Mouse (Mus musculus) hindbrain, embryonic 16.5 days (tissue): ENCODE measurements at regions not wholly inside any gene's neighbourhood (a gene's known extent, or its start where the extent isn't known, plus 50 kb on each side); places are given as distances from the start of the nearest gene placed in this dataset.

Experiments used
- ATAC-seq: fragments of 200-750 bp; cut with Nextera tagmentation; 2 replicates; pipeline ENCODE4 v1.8.0; 2017; ENCODE audit warnings: moderate TSS enrichment, moderate library complexity
- H3K27ac ChIP-seq: fragments of 300-500 bp; sonication (generic); 2 replicates; pipeline ENCODE4 v1.5.1; 2014; ENCODE audit warnings: low read depth, mild to moderate bottlenecking, control low read depth, low read length, moderate library complexity
- H3K27me3 ChIP-seq: fragments of 300-500 bp; sonication (generic); replicated peaks from 2 replicates; pipeline ENCODE4 v1.6.1; 2014; ENCODE audit warnings: low read length; ENCODE audit not compliant: control insufficient read depth, insufficient read depth
- H3K36me3 ChIP-seq: fragments of 300-500 bp; sonication (generic); 2 replicates; pipeline ENCODE4 v1.6.1; 2014; ENCODE audit warnings: mild to moderate bottlenecking, low read length, moderate library complexity, mixed read lengths; ENCODE audit not compliant: control insufficient read depth, insufficient read depth
- H3K4me1 ChIP-seq: fragments of 300-500 bp; sonication (generic); 2 replicates; pipeline ENCODE4 v1.6.1; 2014; ENCODE audit warnings: low read depth, low read length; ENCODE audit not compliant: control insufficient read depth, insufficient read depth
- H3K4me2 ChIP-seq: fragments of 300-500 bp; sonication (generic); 2 replicates; pipeline ENCODE4 v1.6.1; 2014; ENCODE audit warnings: mild to moderate bottlenecking, low read length, control low read depth, moderate library complexity
- H3K4me3 ChIP-seq: fragments of 300-500 bp; sonication (generic); 2 replicates; pipeline ENCODE4 v1.5.1; 2014; ENCODE audit warnings: mild to moderate bottlenecking, low read length, control low read depth, moderate library complexity
- H3K9ac ChIP-seq: fragments of 300-500 bp; sonication (generic); 2 replicates; pipeline ENCODE4 v1.6.1; 2014; ENCODE audit warnings: low read depth, mild to moderate bottlenecking, control low read depth, low read length, moderate library complexity
- H3K9me3 ChIP-seq: fragments of 300-500 bp; sonication (generic); 2 replicates; pipeline ENCODE4 v1.6.1; 2014; ENCODE audit warnings: mild to moderate bottlenecking, low read length, moderate library complexity; ENCODE audit not compliant: control insufficient read depth
- WGBS: fragments of 180-500 bp; shearing (Covaris S2); extraction: QIAGEN DNeasy Blood & Tissue Kit; methylation state at CpG from one replicate; pipeline ENCODE4 v1.1.7; 2014; 5-methylcytosine and 5-hydroxymethylcytosine counted together

- Histone ChIP-seq H3K27me3 (no peaks in the 10 kb centered on the region), H3K4me1 (no peaks in the 10 kb centered on the region; the same call in 1 of the 2 replicates), H3K9ac (no peak overlapping the region), H3K4me3 (no peak overlapping the region), H3K27ac (no peak overlapping the region), H3K9me3 (no peaks in the 10 kb centered on the region), H3K4me2 (no peak overlapping the region), H3K36me3 (no peaks in the 10 kb centered on the region)
- WGBS: 97% methylated on average over 4 of the region's 4 CpGs
- no peak for ATAC-seq
Measured at GRCm38 (mm10) chr6:94963204-94963603, 153.8 kb upstream of the Kbtbd8 start.

- ATAC-seq: no peak
- Histone ChIP-seq H3K4me3 (no peak overlapping the region), H3K4me2 (no peak overlapping the region), H3K27me3 (no peaks in the 10 kb centered on the region), H3K9ac (no peak overlapping the region), H3K36me3 (no peaks in the 10 kb centered on the region), H3K9me3 (no peaks in the 10 kb centered on the region), H3K27ac (no peak overlapping the region), H3K4me1 (peaks cover 6% of the 10 kb centered on the region)
- 84% methylated on average over 7 of the region's 7 CpGs for WGBS
Measured at GRCm38 (mm10) chr6:94962411-94963087, 154.5 kb upstream of the Kbtbd8 start.

GRCm38 (mm10) chr6:94961821-94962220 lies 155.2 kb upstream of the Kbtbd8 start:
- H3K4me2 ChIP-seq: no peak overlapping the region
- no peak overlapping the region for H3K4me3 ChIP-seq
- no peaks in the 10 kb centered on the region for H3K9me3 ChIP-seq
- WGBS: 88% methylated on average over 1 of the region's 1 CpGs
- H3K27ac ChIP-seq: no peak overlapping the region
- no peaks in the 10 kb centered on the region for H3K27me3 ChIP-seq
- ATAC-seq: no peak
- peaks cover 6% of the 10 kb centered on the region for H3K4me1 ChIP-seq
- no peaks in the 10 kb centered on the region for H3K36me3 ChIP-seq
- H3K9ac ChIP-seq: no peak overlapping the region

- Histone ChIP-seq H3K4me2 (no peak overlapping the region), H3K4me1 (peaks cover 6% of the 10 kb centered on the region), H3K9me3 (0 out of 2 replicates have a peak, but pooled peaks cover 2% of the 10 kb centered on the region), H3K27ac (no peak overlapping the region), H3K4me3 (no peak overlapping the region), H3K36me3 (no peaks in the 10 kb centered on the region), H3K9ac (no peak overlapping the region), H3K27me3 (no peaks in the 10 kb centered on the region)
- WGBS: 44% methylated on average over 6 of the region's 6 CpGs
- ATAC-seq: peak; percentile 48; the same call in 1 of the 2 replicates
Measured at GRCm38 (mm10) chr6:94957990-94958389, 159.1 kb upstream of the Kbtbd8 start.

- no peak overlapping the region for H3K9ac ChIP-seq
- ATAC-seq: no peak
- H3K27me3 ChIP-seq: no peaks in the 10 kb centered on the region
- no peak overlapping the region for H3K27ac ChIP-seq
- no peak overlapping the region for H3K4me2 ChIP-seq
- 90% methylated on average over 6 of the region's 6 CpGs for WGBS
- H3K9me3 ChIP-seq: 0 out of 2 replicates have a peak, but pooled peaks cover 2% of the 10 kb centered on the region
- H3K36me3 ChIP-seq: no peaks in the 10 kb centered on the region
- H3K4me1 ChIP-seq: peaks cover 6% of the 10 kb centered on the region
- no peak overlapping the region for H3K4me3 ChIP-seq
Measured at GRCm38 (mm10) chr6:94957172-94957668, 159.8 kb upstream of the Kbtbd8 start.

GRCm38 (mm10) chr6:94954580-94954979 lies 162.5 kb upstream of the Kbtbd8 start:
- 0 out of 2 replicates have a peak, but pooled peaks cover 2% of the 10 kb centered on the region for H3K9me3 ChIP-seq
- ATAC-seq: no peak
- H3K27me3 ChIP-seq: no peaks in the 10 kb centered on the region
- no peak overlapping the region for H3K9ac ChIP-seq
- H3K4me2 ChIP-seq: no peak overlapping the region
- no peak overlapping the region for H3K27ac ChIP-seq
- peaks cover 6% of the 10 kb centered on the region for H3K4me1 ChIP-seq
- H3K36me3 ChIP-seq: no peaks in the 10 kb centered on the region
- 92% methylated on average over 2 of the region's 2 CpGs for WGBS
- H3K4me3 ChIP-seq: no peak overlapping the region

- no peak for ATAC-seq
- Histone ChIP-seq H3K4me1 (peaks cover 6% of the 10 kb centered on the region), H3K4me2 (no peak overlapping the region), H3K27me3 (no peaks in the 10 kb centered on the region), H3K27ac (no peak overlapping the region), H3K4me3 (no peak overlapping the region), H3K36me3 (no peaks in the 10 kb centered on the region), H3K9ac (no peak overlapping the region), H3K9me3 (0 out of 2 replicates have a peak, but pooled peaks cover 2% of the 10 kb centered on the region)
- WGBS: 84% methylated on average over 4 of the region's 4 CpGs
Measured at GRCm38 (mm10) chr6:94953658-94954057, 163.4 kb upstream of the Kbtbd8 start.

GRCm38 (mm10) chr6:94951971-94952768 lies 164.9 kb upstream of the Kbtbd8 start:
- Histone ChIP-seq H3K27me3 (no peaks in the 10 kb centered on the region), H3K27ac (no peak overlapping the region), H3K4me3 (no peak overlapping the region), H3K4me1 (no peaks in the 10 kb centered on the region), H3K36me3 (no peaks in the 10 kb centered on the region), H3K4me2 (no peak overlapping the region), H3K9me3 (0 out of 2 replicates have a peak, but pooled peaks cover 2% of the 10 kb centered on the region), H3K9ac (no peak overlapping the region)
- 50% methylated on average over 7 of the region's 7 CpGs for WGBS
- ATAC-seq: no peak

- no peak overlapping the region for H3K27ac ChIP-seq
- no peaks in the 10 kb centered on the region for H3K27me3 ChIP-seq
- H3K9me3 ChIP-seq: 0 out of 2 replicates have a peak, but pooled peaks cover 2% of the 10 kb centered on the region
- no peaks in the 10 kb centered on the region for H3K36me3 ChIP-seq
- WGBS: 65% methylated on average over 5 of the region's 5 CpGs
- no peak overlapping the region for H3K4me2 ChIP-seq
- no peak overlapping the region for H3K9ac ChIP-seq
- no peak for ATAC-seq
- no peak overlapping the region for H3K4me3 ChIP-seq
- H3K4me1 ChIP-seq: no peaks in the 10 kb centered on the region
Measured at GRCm38 (mm10) chr6:94950944-94951343, 166.1 kb upstream of the Kbtbd8 start.
